Mouse (Mus musculus) brain, adult 2 months (tissue): ENCODE results near the gene Prg2.

ENCODE experiments used
- DNase-seq: peaks from one replicate; pipeline ENCODE4 v3.0.0; 2011; ENCODE audit warnings: low read depth, low spot score

The Prg2 gene

GRCm38 (mm10) chr2:84980188-84980587 is at the start of gene Prg2:
Prg2 (plus strand) TSS chr2:84980461.
- no peak for DNase-seq

DNA sequence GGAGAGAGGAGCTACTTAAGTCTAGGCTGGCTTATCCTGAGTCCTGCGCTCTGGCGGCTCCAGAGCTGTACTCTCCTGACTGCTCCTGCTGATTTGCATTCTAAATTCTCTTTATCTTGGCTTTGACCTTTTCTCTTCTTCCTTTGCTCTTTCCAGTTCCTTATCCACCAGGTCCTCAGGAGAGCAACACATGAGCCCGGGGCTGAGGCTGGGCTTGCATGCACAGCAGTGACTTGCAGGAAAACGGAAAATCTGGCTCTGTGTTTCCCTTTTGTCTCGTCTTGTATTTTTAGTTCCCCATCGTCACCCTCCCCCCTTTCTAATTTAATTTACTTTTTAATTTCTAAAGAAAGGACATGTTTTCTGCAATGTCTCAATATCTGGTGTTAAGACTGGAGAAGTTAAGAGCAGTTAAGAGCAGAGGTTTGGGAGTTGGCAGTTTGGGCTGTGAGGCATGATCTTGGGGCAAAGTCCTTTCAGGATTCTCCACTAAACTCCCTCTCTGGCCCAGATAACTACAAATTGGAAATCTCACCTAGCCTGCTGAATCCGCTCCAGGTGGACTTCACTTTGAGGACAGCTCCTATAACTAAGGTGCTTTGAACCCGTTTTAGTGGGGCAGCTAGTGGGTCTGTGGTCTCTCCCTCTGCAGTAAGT is 46.1 kb upstream of the Prg2 start:
- no peak for DNase-seq

- no peak for DNase-seq
These were observed 45.6 kb upstream of the Prg2 start for GRCm38 (mm10) chr2:84934649-84935007.

- no peak for DNase-seq
These were observed 45.2 kb upstream of the Prg2 start for GRCm38 (mm10) chr2:84935065-84935464.

- DNase-seq = no peak
These were observed 43.5 kb upstream of the Prg2 start, which contains the start of gene Slc43a3 for GRCm38 (mm10) chr2:84936474-84937429. Slc43a3 (plus strand) TSS chr2:84936579.

DNA sequence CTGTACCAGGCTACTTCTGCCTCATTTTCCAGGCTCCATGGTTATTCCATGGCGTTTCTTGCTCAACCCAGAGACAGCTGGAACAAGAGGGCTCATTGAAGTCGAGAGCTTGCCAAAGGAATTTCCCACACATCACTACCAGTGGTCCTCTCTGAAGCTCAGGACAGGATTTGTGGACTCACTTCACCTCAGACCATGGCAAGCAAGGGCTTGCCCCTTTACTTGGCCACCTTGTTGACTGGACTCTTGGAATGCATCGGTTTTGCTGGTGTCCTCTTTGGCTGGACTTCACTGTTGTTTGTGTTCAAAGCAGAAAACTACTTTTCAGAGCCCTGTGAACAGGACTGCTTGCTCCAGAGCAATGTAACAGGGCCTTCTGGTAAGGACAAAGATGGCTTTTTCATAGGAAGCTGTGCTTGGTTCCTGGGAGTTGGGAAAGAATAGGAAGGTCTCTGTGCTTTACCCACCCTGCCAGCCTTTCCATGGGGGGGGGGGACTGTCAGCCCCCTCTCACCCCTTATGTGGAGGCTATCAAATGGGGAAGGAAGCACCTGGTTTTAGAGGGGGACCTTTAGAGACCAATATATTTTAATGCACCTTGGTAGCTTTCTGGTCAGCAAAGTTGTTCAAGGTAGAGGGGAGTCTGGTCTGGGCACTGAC is 42.6 kb upstream of the Prg2 start:
- DNase-seq = no peak

- DNase-seq = no peak
These were observed 41.9 kb upstream of the Prg2 start for GRCm38 (mm10) chr2:84938249-84938946.

- no peak for DNase-seq
These were observed 41.0 kb upstream of the Prg2 start for GRCm38 (mm10) chr2:84939306-84939705.

- DNase-seq = no peak
These were observed 40.5 kb upstream of the Prg2 start for GRCm38 (mm10) chr2:84939711-84940110.

DNA sequence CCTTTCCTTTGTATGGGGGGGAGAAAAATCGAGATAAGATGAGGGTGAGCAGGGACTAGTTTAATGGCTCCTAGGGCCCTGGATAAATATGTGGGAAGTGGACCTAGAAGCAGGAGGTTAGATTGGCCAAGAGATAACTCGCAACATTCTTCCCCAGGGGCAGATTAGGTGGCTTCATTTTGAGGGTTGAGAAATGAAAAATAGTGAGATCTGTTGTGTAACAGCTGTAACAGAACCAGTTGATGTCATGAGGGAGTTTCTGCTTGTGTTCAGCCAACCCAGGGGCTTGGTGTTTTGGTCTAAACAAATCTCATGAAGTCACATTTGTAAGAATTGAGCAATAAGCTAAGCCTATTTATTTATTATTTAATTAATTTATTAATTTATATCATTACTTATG is 38.9 kb upstream of the Prg2 start:
- DNase-seq = no peak

DNA sequence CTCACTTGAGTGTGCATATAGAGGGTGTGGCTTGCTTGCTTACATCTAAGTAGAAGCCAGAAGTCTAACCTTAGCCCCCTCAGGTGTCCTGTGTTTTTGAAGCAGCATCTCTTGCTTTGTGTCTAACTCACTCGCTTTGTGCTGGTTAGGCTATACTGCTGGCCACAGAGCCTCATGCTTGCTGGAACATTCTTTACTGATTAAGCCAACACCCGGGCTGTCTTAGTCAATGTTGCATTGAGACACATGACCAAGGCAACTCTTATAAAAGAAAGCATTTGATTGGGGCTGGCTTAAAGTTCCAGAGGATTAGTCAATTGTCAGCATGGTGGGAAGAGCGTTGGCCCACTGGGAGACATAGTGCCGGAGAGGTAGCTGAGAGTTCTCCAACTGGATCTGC is 38.5 kb upstream of the Prg2 start:
- no peak for DNase-seq

DNA sequence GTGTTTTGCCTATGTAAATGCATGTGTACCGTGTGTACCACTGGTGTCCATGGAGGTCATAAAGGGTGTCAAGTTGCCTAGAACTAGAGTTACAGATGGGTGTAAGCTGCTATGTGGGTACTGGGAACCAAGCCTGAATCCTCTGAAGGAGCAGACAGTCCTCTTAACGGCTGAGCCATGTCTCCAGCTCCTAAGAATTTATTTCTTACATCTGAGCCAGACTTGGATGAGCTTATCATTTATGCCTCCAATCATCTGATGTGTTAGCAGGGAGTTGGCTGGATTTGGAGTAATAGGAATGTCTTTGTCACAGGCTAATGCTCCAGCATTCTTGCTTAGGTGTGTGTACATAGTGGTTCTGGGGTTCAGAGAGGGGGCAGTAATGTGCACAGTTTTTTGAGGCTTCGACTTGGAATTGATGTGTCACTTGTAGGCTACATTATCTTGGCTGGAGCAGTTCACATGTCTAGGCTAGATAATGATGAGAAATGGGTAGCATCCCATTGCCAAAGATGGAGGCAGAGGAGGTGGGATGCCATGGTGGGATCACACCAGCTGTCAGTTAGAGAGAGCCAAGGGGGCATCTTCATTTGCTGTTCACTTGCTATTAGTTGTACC is 33.0 kb upstream of the Prg2 start:
- DNase-seq = peak; percentile 17

DNA sequence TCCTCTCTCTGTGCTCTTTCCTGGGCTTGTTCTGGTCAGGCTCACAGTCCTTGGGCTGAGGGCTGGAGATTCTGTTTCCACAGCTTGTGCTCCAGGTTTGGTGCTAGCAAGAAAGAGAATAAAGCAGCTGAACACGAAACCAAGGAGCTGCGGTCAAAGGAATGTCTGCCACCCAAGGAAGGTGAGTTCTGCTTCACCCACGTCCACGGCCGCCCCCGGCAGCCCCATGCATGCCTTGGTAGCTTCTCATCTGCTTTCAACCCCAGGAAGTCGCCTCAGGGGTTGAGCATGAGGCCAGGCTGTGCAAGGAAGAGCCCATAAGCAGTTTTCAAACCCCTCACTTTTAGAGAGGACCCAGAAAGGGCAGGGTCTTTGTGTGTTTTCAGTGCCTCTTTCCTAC is 32.0 kb upstream of the Prg2 start:
- no peak for DNase-seq

DNA sequence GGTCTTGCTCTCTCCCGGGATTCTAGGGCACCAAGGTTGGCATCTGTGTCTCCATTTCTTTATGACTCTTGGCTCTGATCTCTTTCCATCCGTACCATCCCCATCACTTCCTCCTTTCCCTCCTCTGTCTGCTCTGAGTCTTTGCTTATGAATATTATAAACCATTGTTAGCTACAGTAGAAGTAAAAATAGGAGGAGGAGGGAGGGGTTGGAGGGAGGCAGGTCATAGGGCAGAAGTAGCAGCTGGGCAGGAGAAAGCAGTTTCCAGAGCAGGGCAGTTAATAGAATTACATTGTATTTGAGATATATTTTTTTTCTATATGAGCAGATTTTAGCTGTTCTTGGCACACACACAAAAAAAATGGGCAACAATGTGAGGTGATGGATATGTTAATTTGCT is 31.5 kb upstream of the Prg2 start:
- peak; percentile 10 for DNase-seq

DNA sequence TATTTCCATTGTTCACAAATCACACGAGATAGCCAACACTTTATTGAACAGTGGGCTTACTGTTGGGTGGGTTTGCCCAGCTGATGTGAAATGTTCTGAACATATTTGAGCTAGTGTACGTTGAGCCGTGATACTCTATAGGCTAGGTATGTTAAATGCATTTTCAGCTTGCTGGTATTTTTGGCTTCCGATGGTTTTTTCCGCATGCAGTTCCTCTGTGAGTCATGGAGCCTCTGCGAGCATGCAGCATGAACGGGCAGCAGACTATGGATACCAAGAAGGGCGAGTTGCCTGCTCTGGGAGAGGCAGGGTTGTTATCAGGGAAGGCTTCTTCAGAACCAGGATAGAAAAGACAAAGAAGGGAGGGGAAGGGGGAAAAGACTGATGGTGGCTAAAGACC is 29.2 kb upstream of the Prg2 start:
- peak; percentile 43 for DNase-seq

GRCm38 (mm10) chr2:84952251-84952650 is 28.0 kb upstream of the Prg2 start:
- no peak for DNase-seq

DNA sequence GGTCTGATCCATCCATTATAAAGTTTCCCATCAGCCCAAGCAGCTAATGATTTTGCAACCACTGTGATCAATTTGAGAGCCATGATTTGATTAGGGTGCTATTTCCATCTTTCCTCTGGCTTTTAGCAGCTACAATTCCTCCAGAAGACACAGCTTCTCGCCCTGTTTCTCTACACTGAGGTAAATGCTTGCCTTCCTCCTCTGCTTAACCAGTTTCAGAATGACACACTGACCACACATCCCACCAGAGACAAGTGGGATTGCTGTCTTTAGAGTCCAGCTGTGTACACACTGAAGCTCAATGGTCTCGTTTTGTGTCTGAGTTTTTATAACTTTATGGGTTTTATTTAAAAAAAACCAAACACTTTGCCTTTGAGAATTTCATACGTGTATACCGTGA is 27.6 kb upstream of the Prg2 start:
- DNase-seq = no peak

DNA sequence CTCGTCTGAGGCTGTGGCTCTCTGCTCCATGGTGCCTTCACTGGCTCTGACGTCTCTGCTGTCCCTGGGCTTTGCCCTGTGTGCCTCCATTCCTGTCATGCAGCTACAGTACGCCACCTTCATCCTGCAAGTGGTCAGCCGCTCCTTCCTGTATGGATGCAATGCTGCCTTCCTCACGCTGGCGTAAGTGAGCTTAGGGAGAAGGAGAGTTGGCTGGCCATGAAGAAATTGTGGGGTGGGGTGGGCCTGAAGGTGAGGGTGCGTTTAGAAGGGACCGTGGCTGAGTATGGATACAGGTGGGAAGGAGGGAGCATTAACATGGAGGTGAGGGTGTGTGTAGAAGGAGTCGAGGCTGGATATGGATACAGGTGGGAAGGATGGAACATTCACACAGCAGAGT is 24.8 kb upstream of the Prg2 start:
- DNase-seq = no peak

DNA sequence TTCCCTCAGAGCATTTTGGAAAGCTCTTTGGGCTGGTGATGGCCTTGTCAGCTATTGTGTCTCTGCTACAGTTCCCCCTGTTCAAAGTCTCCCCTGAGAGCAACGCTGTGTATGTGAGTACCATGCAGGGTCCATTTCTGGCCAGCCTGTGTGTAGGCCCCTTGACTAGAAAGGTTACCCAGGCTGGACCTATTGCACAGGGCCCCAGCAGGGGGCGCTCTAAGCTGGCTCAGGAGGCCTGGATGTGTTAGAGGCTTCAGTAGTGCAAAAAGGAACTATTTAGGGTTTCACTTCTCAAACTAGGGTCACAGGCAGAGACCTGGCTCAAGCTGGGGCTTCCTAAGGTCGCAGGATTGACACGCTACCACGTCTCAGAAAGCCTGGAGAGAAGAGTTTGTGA is 24.0 kb upstream of the Prg2 start:
- DNase-seq = peak; percentile 49

- DNase-seq = no peak
These were observed 21.5 kb upstream of the Prg2 start for GRCm38 (mm10) chr2:84958588-84959264.

GRCm38 (mm10) chr2:84961300-84961699 is 19.0 kb upstream of the Prg2 start:
- no peak for DNase-seq
